Mouse (Mus musculus) lung, postnatal 0 days (tissue): ENCODE measurements at regions not wholly inside any gene's neighbourhood (a gene's known extent, or its start where the extent isn't known, plus 50 kb on each side); places are given as distances from the start of the nearest gene placed in this dataset.

Source experiments
- CTCF ChIP-seq: IDR thresholded peaks from 2 replicates; pipeline ENCODE4 v1.5.1; 2016; ENCODE audit warnings: antibody characterized with exemption, mild to moderate bottlenecking
- EP300 ChIP-seq: IDR thresholded peaks from 2 replicates; pipeline ENCODE4 v1.6.1; 2016; ENCODE audit warnings: antibody characterized with exemption, mild to moderate bottlenecking, control low read depth

DNA sequence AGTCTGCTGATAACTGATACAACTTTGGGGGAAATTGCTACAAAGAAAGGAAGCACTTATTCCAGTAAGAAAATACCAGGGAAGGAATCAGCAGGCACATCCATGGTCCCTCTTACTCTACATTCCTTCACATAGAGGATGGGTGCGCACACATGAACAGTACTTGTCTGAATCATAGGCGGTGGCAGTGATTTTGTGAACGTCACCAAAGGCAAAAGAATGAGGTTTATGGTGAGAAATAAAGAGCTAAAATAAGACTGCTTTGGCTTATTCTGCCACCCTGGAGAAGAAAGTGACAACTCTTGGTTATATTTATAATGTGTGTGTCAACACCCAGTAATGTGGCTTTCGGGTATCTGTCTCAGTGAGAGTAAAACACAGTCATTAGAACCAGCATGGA lies 59.9 kb upstream of the Ccdc80 start:
- TF ChIP-seq CTCF (no peak), EP300 (no peak)
